Mouse (Mus musculus): ENCODE results near the gene RPS10-NUDT3. TPM values are rescaled to one million over a fixed set of nuclear protein-coding genes. Genes with fewer than 3 reads are reported as not detected.

RPS10-NUDT3 gene
- polyA plus RNA-seq, 1 experiment from 2014 or later = not detected

GRCm38 (mm10) chr17:27580392-27581068 is 54.5 kb downstream of the RPS10-NUDT3 start:
- peaks cover 79% of the 10 kb centered on the region for H3K36me3 ChIP-seq
- H3K9me3 ChIP-seq = no peaks in the 10 kb centered on the region
- no peak overlapping the region for H3K27ac ChIP-seq (replicated peaks)
- no peak overlapping the region for H3K4me2 ChIP-seq (replicated peaks)
- H3K4me3 ChIP-seq = no peak overlapping the region
- 94% methylated on average over 20 of the region's 20 CpGs for WGBS
- H3K9ac ChIP-seq (replicated peaks) = no peak overlapping the region
- no peak for ATAC-seq (ENCODE audit: low FRiP score, low read depth)
- no peaks in the 10 kb centered on the region for H3K27me3 ChIP-seq
- H3K4me1 ChIP-seq = no peaks in the 10 kb centered on the region

DNA sequence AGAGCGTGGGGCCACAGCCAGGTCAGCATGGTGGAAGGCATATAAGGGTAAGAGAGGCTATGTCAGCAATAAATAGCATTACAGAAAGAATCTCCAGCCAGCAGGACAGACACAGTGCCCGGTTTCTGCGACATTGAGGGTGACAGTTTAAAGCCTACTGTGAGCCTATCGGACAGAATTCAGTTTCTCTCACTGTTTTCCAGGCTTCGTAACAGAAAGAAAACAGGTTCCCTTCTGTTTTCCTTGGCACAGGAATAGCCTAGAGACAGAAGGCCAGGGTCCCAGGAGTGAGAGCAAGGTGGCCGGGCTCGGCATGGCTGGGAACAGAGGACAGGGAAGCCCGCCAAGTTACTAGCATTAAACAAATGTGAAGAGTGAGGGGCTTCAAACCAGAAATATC is 55.2 kb downstream of the RPS10-NUDT3 start:
- Histone ChIP-seq H3K27me3 (no peaks in the 10 kb centered on the region), H3K4me3 (no peak overlapping the region), H3K4me1 (no peaks in the 10 kb centered on the region), H3K9me3 (no peaks in the 10 kb centered on the region), H3K27ac (replicated peaks) (no peak overlapping the region), H3K36me3 (peaks cover 83% of the 10 kb centered on the region), H3K9ac (replicated peaks) (no peak overlapping the region), H3K4me2 (replicated peaks) (no peak overlapping the region)
- WGBS = 95% methylated on average over 8 of the region's 8 CpGs
- ATAC-seq (ENCODE audit: low FRiP score, low read depth) = no peak

- H3K27ac ChIP-seq (replicated peaks) = no peak overlapping the region
- WGBS = 93% methylated on average over 10 of the region's 10 CpGs
- H3K4me2 ChIP-seq (replicated peaks) = no peak overlapping the region
- H3K36me3 ChIP-seq = peaks cover 85% of the 10 kb centered on the region
- no peaks in the 10 kb centered on the region for H3K27me3 ChIP-seq
- no peak overlapping the region for H3K4me3 ChIP-seq
- H3K4me1 ChIP-seq = no peaks in the 10 kb centered on the region
- H3K9me3 ChIP-seq = no peaks in the 10 kb centered on the region
- ATAC-seq (ENCODE audit: low FRiP score, low read depth) = no peak
- no peak overlapping the region for H3K9ac ChIP-seq (replicated peaks)
These were observed 56.5 kb downstream of the RPS10-NUDT3 start for GRCm38 (mm10) chr17:27578487-27578886.

DNA sequence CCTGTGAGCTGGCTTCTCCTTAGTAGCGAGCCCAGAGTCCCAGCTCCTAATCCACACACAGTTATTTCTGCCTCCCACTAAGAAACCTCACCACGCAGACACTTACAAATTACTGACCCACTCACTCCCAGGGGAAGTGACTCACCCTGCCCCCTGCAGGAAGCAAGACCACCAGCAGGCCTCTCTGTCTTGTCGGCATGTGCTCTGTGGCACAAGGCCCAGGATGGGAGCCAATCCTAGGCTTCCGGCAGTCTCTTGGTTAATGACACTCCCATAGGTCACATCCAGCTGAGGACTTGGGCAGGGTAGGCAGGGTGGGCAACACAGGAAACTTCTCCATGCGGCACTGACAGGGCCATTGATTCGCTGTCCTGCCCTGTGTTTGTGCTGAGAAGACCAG is 57.6 kb downstream of the RPS10-NUDT3 start:
- Histone ChIP-seq H3K27me3 (no peaks in the 10 kb centered on the region), H3K4me1 (no peaks in the 10 kb centered on the region), H3K4me3 (no peak overlapping the region), H3K4me2 (replicated peaks) (no peak overlapping the region), H3K27ac (replicated peaks) (no peak overlapping the region), H3K9me3 (no peaks in the 10 kb centered on the region), H3K36me3 (peaks cover 82% of the 10 kb centered on the region), H3K9ac (replicated peaks) (no peak overlapping the region)
- 80% methylated on average over 6 of the region's 6 CpGs for WGBS
- ATAC-seq (ENCODE audit: low FRiP score, low read depth) = no peak

DNA sequence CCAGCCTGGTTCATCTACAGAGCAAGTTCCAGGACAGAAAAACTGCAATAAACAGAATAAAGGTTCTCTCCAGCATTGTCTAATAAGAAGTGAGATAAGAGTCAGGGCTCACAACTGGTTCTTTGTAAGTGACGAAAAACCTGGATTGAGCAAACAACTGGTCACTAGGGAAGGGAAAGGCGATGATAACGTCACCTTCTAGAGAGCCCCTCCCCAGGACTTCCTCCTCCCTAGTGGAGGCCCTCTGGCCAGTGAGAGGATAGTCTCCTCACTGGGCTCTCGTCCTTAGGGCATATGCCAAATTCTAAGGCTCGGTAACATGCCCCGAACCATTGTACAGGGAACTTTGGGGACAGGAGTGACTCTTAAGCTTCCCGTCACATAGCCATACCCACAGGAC is 59.0 kb downstream of the RPS10-NUDT3 start:
- ATAC-seq (ENCODE audit: low FRiP score, low read depth) = no peak
- Histone ChIP-seq H3K4me3 (no peak overlapping the region), H3K9me3 (no peaks in the 10 kb centered on the region), H3K27me3 (no peaks in the 10 kb centered on the region), H3K27ac (replicated peaks) (no peak overlapping the region), H3K36me3 (peaks cover 71% of the 10 kb centered on the region), H3K4me1 (no peaks in the 10 kb centered on the region), H3K9ac (replicated peaks) (no peak overlapping the region), H3K4me2 (replicated peaks) (no peak overlapping the region)
- 94% methylated on average over 7 of the region's 7 CpGs for WGBS

DNA sequence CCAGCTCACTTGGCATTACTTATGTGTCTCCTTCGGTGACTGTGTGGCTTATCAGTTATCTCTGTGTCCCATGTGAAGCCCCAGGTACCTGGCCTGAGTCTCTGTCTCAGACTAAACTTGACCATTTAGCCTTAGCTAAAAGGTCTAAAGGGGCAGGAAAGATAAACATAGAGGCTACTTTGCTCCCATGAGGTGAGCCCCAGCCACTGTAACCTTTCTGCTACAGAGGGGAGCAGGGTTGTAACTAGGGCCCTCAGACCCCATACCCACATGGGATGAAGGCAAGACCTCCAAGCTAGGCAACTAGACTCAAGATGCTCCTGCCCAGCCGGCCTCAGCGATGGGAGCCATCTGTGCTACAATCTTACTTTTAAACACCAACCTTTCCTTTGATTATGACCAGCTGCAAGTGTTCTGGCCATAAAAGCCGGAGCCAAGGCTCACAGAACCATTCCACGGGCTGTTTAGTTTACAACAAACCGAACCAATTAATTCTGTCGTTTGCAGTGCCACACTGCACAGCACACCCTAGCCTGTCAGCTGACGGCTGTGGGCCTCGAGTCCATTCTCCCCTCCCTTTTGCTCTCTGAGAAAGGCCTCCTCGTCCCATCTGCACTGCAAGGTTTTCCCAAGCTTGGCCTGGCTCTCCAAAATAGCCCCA is 59.8 kb downstream of the RPS10-NUDT3 start:
- Histone ChIP-seq H3K4me3 (no peak overlapping the region), H3K36me3 (peaks cover 63% of the 10 kb centered on the region), H3K4me2 (replicated peaks) (no peak overlapping the region), H3K4me1 (no peaks in the 10 kb centered on the region), H3K27me3 (no peaks in the 10 kb centered on the region), H3K9me3 (no peaks in the 10 kb centered on the region), H3K9ac (replicated peaks) (no peak overlapping the region), H3K27ac (replicated peaks) (no peak overlapping the region)
- 89% methylated on average over 10 of the region's 10 CpGs for WGBS
- no peak for ATAC-seq (ENCODE audit: low FRiP score, low read depth)

DNA sequence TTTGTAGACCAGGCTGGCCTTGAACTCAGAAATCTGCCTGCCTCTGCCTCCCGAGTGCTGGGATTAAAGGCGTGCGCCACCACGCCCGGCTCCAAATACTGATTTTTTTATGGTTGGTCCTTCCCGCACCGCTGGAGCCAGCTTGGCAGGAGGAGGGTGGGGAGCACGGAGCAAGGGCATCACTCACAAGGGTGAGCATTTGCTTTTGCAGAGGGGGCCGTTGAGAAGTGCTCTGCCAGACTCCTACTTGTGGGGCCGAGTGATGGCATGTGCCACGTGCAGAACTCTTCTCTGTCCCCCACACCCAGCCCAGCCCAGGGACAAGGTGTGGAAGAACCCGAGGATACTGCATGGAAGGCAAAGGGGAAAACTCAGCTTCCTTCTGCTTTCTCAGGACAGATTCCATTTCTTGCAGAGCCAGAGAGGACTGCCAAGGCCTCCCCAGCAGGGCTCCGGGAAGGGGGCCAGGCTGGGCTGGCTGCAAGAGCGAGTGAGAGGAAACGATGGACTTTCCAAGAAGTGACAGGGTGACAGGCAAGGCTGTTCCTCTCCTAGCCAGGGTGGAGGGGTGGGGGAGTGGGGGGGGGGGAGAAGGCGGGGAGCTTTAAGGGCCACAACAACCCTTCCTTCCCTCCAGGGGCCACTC is 60.4 kb downstream of the RPS10-NUDT3 start:
- Histone ChIP-seq H3K27me3 (no peaks in the 10 kb centered on the region), H3K4me2 (replicated peaks) (no peak overlapping the region), H3K36me3 (peaks cover 56% of the 10 kb centered on the region), H3K4me1 (no peaks in the 10 kb centered on the region), H3K27ac (replicated peaks) (no peak overlapping the region), H3K9ac (replicated peaks) (no peak overlapping the region), H3K9me3 (no peaks in the 10 kb centered on the region), H3K4me3 (no peak overlapping the region)
- no peak for ATAC-seq (ENCODE audit: low FRiP score, low read depth)
- whole genome bisulfite sequencing = 91% methylated on average over 14 of the region's 16 CpGs

GRCm38 (mm10) chr17:27573772-27574320 is 61.2 kb downstream of the RPS10-NUDT3 start:
- 86% methylated on average over 10 of the region's 10 CpGs for WGBS
- ATAC-seq (ENCODE audit: low FRiP score, low read depth) = no peak
- no peak overlapping the region for H3K4me3 ChIP-seq
- no peak overlapping the region for H3K27ac ChIP-seq (replicated peaks)
- no peaks in the 10 kb centered on the region for H3K4me1 ChIP-seq
- H3K9ac ChIP-seq (replicated peaks) = no peak overlapping the region
- H3K4me2 ChIP-seq (replicated peaks) = no peak overlapping the region
- H3K27me3 ChIP-seq = no peaks in the 10 kb centered on the region
- peaks cover 49% of the 10 kb centered on the region for H3K36me3 ChIP-seq
- no peaks in the 10 kb centered on the region for H3K9me3 ChIP-seq

DNA sequence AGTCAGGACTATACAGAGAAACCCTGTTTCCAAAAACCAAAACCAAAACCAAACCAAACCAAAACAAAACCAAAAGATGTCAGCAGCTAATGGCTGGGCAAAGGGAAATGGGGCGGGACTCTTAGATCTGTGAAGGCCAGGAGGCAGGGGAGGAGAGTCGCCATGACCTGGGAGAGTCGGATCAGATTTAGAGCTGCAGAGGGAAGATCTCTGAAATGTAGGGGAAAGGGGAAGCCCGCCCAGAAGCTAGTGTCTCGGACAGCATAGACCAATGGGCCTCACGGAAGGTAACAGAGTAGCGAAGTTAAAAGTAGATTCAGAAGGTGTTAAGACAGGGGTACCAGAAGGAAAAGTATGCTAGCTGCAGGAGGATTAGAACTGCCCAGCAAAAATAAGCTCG is 63.7 kb downstream of the RPS10-NUDT3 start:
- ATAC-seq (ENCODE audit: low FRiP score, low read depth) = no peak
- Histone ChIP-seq H3K27ac (replicated peaks) (no peak overlapping the region), H3K9ac (replicated peaks) (no peak overlapping the region), H3K4me2 (replicated peaks) (no peak overlapping the region), H3K27me3 (no peaks in the 10 kb centered on the region; the same call in 1 of the 2 replicates), H3K4me3 (no peak overlapping the region), H3K4me1 (peaks cover 6% of the 10 kb centered on the region), H3K9me3 (no peaks in the 10 kb centered on the region), H3K36me3 (peaks cover 31% of the 10 kb centered on the region)
- WGBS = 79% methylated on average over 8 of the region's 8 CpGs

DNA sequence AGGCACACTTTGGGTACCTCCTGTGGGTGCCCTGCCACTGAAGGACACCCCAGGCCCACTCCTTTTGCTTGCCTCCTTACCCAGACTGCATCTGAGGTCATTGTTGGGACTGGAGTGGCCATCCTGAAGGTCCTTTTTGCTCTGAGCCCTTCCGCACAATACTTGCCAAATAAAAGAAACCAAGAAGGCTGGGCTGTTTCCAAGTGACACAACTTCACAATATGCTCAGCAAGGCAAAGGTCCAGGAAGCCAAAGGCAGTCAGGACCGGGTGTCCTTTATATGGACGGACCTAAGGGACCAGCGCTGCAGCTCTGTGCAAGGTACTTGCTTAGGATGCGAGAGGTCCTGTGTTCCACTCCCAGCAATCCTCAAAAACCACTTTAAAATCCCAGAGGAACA is 66.8 kb downstream of the RPS10-NUDT3 start:
- no peak overlapping the region for H3K4me2 ChIP-seq (replicated peaks)
- H3K4me1 ChIP-seq = peaks cover 27% of the 10 kb centered on the region
- H3K27ac ChIP-seq (replicated peaks) = no peak overlapping the region
- H3K4me3 ChIP-seq = no peak overlapping the region
- no peak overlapping the region for H3K9ac ChIP-seq (replicated peaks)
- H3K36me3 ChIP-seq = peaks cover 15% of the 10 kb centered on the region
- no peaks in the 10 kb centered on the region; the same call in 1 of the 2 replicates for H3K27me3 ChIP-seq
- 91% methylated on average over 5 of the region's 5 CpGs for WGBS
- ATAC-seq (ENCODE audit: low FRiP score, low read depth) = no peak
- H3K9me3 ChIP-seq = no peaks in the 10 kb centered on the region

DNA sequence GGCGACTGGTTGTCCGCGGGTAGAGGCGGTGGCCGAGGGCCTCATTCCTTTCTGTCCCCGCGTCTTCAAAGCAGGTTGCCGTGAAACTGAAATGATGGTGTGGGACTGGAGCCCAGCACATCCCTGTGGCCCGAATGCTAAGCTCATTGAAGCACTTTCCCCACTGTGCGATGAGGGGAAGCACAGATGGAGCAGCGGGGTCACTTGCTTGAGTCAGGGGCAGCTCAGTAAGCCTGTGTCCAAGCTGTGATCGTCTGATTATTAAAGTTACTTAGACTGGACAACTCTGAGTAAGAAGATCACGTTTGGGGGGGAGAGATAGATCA is 69.1 kb downstream of the RPS10-NUDT3 start:
- H3K36me3 ChIP-seq = peaks cover 15% of the 10 kb centered on the region
- peaks cover 32% of the 10 kb centered on the region for H3K4me1 ChIP-seq
- peak overlapping the region; percentile 63 for H3K4me3 ChIP-seq
- H3K27ac ChIP-seq (replicated peaks) = 0 out of 2 replicates have a peak overlapping the region, but pooled peaks have one; percentile 11
- no peak; the same call in 1 of the 2 replicates for ATAC-seq (ENCODE audit: low FRiP score, low read depth)
- 0% methylated on average over 12 of the region's 13 CpGs for WGBS
- peak overlapping the region; percentile 91 for H3K4me2 ChIP-seq (replicated peaks)
- H3K9me3 ChIP-seq = no peaks in the 10 kb centered on the region
- H3K27me3 ChIP-seq = no peaks in the 10 kb centered on the region; the same call in 1 of the 2 replicates
- peak overlapping the region; percentile 67 for H3K9ac ChIP-seq (replicated peaks)

Data from midbrain, embryonic 12.5 days (tissue).